Mouse (Mus musculus) liver, embryonic 14 days (tissue): ENCODE measurements around the gene Gbp4. TPM values are rescaled to one million over a fixed set of nuclear protein-coding genes. Genes with fewer than 3 reads are reported as not detected.

Source experiments
- polyA plus RNA-seq: library from polyadenylated mRNA; depleted of rRNA; stranded (reverse); fragments of >200 nt; gene quantifications from 2 replicates; pipeline ENCODE4 v1.2.3, GENCODE M21; 2012; rRNA removed

Gbp4 gene
- 0.98 and 1.0 TPM in 2 replicates for polyA plus RNA-seq

GRCm38 (mm10) chr5:105139409-105140088 lies at the start of gene Gbp4, which contains the start of the genes Gbp9 and Gbp8:
TSS of gene Gbp4 (minus strand) at chr5:105139586.
TSS of gene Gbp9 (minus strand) at chr5:105139539.
TSS of gene Gbp8 (minus strand) at chr5:105139540.

Other genes with a start within 250 kb of the Gbp4 start
- 2.4 and 3.2 TPM in 2 replicates for gene Abcg3, start 156.9 kb downstream of the Gbp4 start, polyA plus RNA-seq
- gene Gbp9, start within 50 bp of the Gbp4 start, polyA plus RNA-seq = 0.92 and 1.3 TPM in 2 replicates
- 2.0 and 2.4 TPM in 2 replicates for gene Gbp8, start within 50 bp of the Gbp4 start, polyA plus RNA-seq
- 0.23 and 0.42 TPM in 2 replicates for gene Gbp10, start 99.9 kb upstream of the Gbp4 start, polyA plus RNA-seq
- 0.10 and 0.22 TPM in 2 replicates for gene Gm43302, start 154.1 kb upstream of the Gbp4 start, polyA plus RNA-seq
- gene Gbp6, start 154.1 kb upstream of the Gbp4 start, polyA plus RNA-seq = 1.3 and 1.8 TPM in 2 replicates